Mouse (Mus musculus) heart, postnatal 0 days (tissue): ENCODE measurements around the gene Ogfrl1. TPM values are rescaled to one million over a fixed set of nuclear protein-coding genes. Genes with fewer than 3 reads are reported as not detected.

ENCODE experiments used
- ATAC-seq: fragments of 200-750 bp; cut with Nextera tagmentation; 2 replicates; pipeline ENCODE4 v1.8.0; 2017; ENCODE audit warnings: low read depth, moderate number of reproducible peaks, moderate library complexity; ENCODE audit not compliant: insufficient read depth
- DNase-seq: peaks from one replicate; pipeline ENCODE4 v3.0.0-alpha.2; 2016; ENCODE audit warnings: low spot score
- H3K27ac ChIP-seq: fragments of 300-500 bp; sonication (generic); 2 replicates; pipeline ENCODE4 v1.5.1; 2014; ENCODE audit warnings: low read depth, mild to moderate bottlenecking
- H3K27me3 ChIP-seq: fragments of 300-500 bp; sonication (generic); 2 replicates; pipeline ENCODE4 v1.6.1; 2014; ENCODE audit warnings: low read length, mixed read lengths; ENCODE audit not compliant: control insufficient read depth, insufficient read depth
- H3K36me3 ChIP-seq: fragments of 300-500 bp; sonication (generic); replicated peaks from 2 replicates; pipeline ENCODE4 v1.6.1; 2014; ENCODE audit warnings: low read length, mixed read lengths; ENCODE audit not compliant: control insufficient read depth, insufficient read depth
- H3K4me1 ChIP-seq: fragments of 300-500 bp; sonication (generic); 2 replicates; pipeline ENCODE4 v1.6.1; 2014; ENCODE audit warnings: antibody characterized with exemption; ENCODE audit not compliant: control insufficient read depth, insufficient read depth
- H3K4me2 ChIP-seq: fragments of 300-500 bp; sonication (generic); 2 replicates; pipeline ENCODE4 v1.6.1; 2014; ENCODE audit warnings: low read depth, mild to moderate bottlenecking, low read length, moderate library complexity
- H3K4me3 ChIP-seq: fragments of 300-500 bp; sonication (generic); 2 replicates; pipeline ENCODE4 v1.5.1; 2014; ENCODE audit warnings: low read depth, low read length
- H3K9ac ChIP-seq: fragments of 300-500 bp; sonication (generic); replicated peaks from 2 replicates; pipeline ENCODE4 v1.6.1; 2014; ENCODE audit warnings: low read depth, low read length, mixed read lengths
- H3K9me3 ChIP-seq: fragments of 300-500 bp; sonication (generic); replicated peaks from 2 replicates; pipeline ENCODE4 v1.6.1; 2016; ENCODE audit warnings: low read length; ENCODE audit not compliant: control insufficient read depth
- CTCF ChIP-seq: IDR thresholded peaks from 2 replicates; pipeline ENCODE4 v1.5.1; 2016; ENCODE audit warnings: antibody characterized with exemption, control low read depth, low read depth
- EP300 ChIP-seq: IDR thresholded peaks from 2 replicates; pipeline ENCODE4 v1.6.1; 2016; ENCODE audit warnings: antibody characterized with exemption, low read depth
- WGBS: fragments of 180-500 bp; shearing (Covaris S2); extraction: QIAGEN DNeasy Blood & Tissue Kit; methylation state at CpG from one replicate; pipeline ENCODE4 v1.1.7; 2014; 5-methylcytosine and 5-hydroxymethylcytosine counted together
- polyA plus RNA-seq: library from polyadenylated mRNA; unstranded; fragments of >200 nt; fragmentation: Nextera tagmentation; extraction: Ambion mirVana; gene quantifications from 2 replicates; pipeline ENCODE4 v1.2.1, GENCODE M21; 2015
- total RNA-seq: library from RNA; depleted of rRNA; stranded (reverse); fragments of >200 nt; gene quantifications from 2 replicates; pipeline ENCODE4 v1.2.3, GENCODE M21; 2014; ENCODE audit warnings: low replicate concordance

Gene Ogfrl1
- total and polyA plus RNA-seq, 2 experiments from 2014 or later = 4.1 to 7.4 TPM

- no peak overlapping the region for H3K4me2 ChIP-seq
- H3K9ac ChIP-seq = no peak overlapping the region
- no peak overlapping the region for H3K4me3 ChIP-seq
- no peak for DNase-seq
- H3K9me3 ChIP-seq = no peaks in the 10 kb centered on the region
- no peak overlapping the region for H3K27ac ChIP-seq
- no peaks in the 10 kb centered on the region for H3K36me3 ChIP-seq
- WGBS = 80% methylated on average over 6 of the region's 6 CpGs
- H3K4me1 ChIP-seq = no peaks in the 10 kb centered on the region
- TF ChIP-seq EP300 (no peak), CTCF (no peak)
- no peaks in the 10 kb centered on the region for H3K27me3 ChIP-seq
- no peak for ATAC-seq
These were observed 44.7 kb downstream of the Ogfrl1 start for GRCm38 (mm10) chr1:23352895-23353294.

GRCm38 (mm10) chr1:23351756-23352155 is 45.8 kb downstream of the Ogfrl1 start:
- no peak overlapping the region for H3K27ac ChIP-seq
- ATAC-seq = no peak
- no peak for TF ChIP-seq EP300
- no peak for TF ChIP-seq CTCF
- no peaks in the 10 kb centered on the region for H3K9me3 ChIP-seq
- H3K9ac ChIP-seq = no peak overlapping the region
- WGBS = 35% methylated on average over 4 of the region's 4 CpGs
- no peak for DNase-seq
- H3K4me3 ChIP-seq = no peak overlapping the region
- H3K36me3 ChIP-seq = no peaks in the 10 kb centered on the region
- no peaks in the 10 kb centered on the region for H3K4me1 ChIP-seq
- no peak overlapping the region for H3K4me2 ChIP-seq
- H3K27me3 ChIP-seq = no peaks in the 10 kb centered on the region

DNA sequence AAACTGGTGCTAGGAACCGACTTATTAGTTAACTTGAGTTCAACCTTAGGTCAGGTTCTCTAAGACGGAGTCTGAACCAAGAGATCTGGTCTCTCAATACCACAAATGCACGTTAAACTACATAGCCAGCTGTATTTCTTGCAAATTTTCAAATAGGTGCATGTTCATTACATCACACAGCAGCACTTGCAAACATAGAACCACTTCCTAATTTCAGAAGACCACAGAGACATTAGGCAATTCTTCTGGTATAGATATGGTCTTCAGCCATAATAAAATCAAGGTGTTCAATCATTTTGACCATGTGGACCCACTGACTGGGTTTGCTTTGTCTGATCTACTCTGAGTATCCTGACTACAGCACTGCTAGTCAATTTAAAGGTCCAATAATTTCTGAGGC is 51.9 kb downstream of the Ogfrl1 start:
- Histone ChIP-seq H3K4me2 (no peak overlapping the region), H3K9me3 (no peaks in the 10 kb centered on the region), H3K9ac (no peak overlapping the region), H3K4me3 (no peak overlapping the region), H3K27ac (no peak overlapping the region), H3K36me3 (no peaks in the 10 kb centered on the region), H3K27me3 (no peaks in the 10 kb centered on the region), H3K4me1 (no peaks in the 10 kb centered on the region)
- 67% methylated on average over 3 of the region's 3 CpGs for WGBS
- ATAC-seq (no peak), DNase-seq (no peak)
- no peak for TF ChIP-seq EP300
- TF ChIP-seq CTCF = no peak

DNA sequence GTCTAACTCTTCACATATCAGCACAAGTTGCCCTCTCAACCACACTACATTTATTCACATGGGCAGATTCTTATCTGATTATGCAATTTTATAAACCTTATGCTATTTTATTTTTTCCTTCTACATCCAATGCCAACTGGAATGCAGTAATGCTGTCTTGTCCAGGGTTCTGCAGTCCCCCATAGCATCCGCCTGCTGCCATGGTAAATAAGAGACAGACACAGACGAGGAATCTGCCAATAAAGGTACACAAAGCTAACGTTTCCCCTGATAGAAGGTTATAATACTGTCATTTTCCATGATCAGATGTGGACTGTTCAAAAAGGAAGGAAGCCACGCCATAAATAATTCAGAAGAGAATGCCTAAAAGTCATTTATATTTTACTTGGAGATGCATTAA is 54.7 kb downstream of the Ogfrl1 start:
- Histone ChIP-seq H3K4me1 (no peaks in the 10 kb centered on the region), H3K9ac (no peak overlapping the region), H3K36me3 (no peaks in the 10 kb centered on the region), H3K9me3 (no peaks in the 10 kb centered on the region), H3K4me2 (no peak overlapping the region), H3K27me3 (no peaks in the 10 kb centered on the region), H3K4me3 (no peak overlapping the region), H3K27ac (no peak overlapping the region)
- TF ChIP-seq EP300 = no peak
- TF ChIP-seq CTCF = no peak
- WGBS = 64% methylated on average over 4 of the region's 4 CpGs
- DNase-seq (no peak), ATAC-seq (no peak)

- H3K4me1 ChIP-seq = no peaks in the 10 kb centered on the region
- ATAC-seq = no peak
- no peak overlapping the region for H3K4me2 ChIP-seq
- TF ChIP-seq CTCF = no peak
- TF ChIP-seq EP300 = no peak
- no peak overlapping the region for H3K4me3 ChIP-seq
- no peak for DNase-seq
- no peaks in the 10 kb centered on the region for H3K36me3 ChIP-seq
- no peaks in the 10 kb centered on the region for H3K27me3 ChIP-seq
- WGBS = 72% methylated on average over 3 of the region's 3 CpGs
- H3K9me3 ChIP-seq = no peaks in the 10 kb centered on the region
- no peak overlapping the region for H3K27ac ChIP-seq
- H3K9ac ChIP-seq = no peak overlapping the region
These were observed 55.3 kb downstream of the Ogfrl1 start for GRCm38 (mm10) chr1:23342224-23342623.

GRCm38 (mm10) chr1:23335726-23336363 is 61.7 kb downstream of the Ogfrl1 start:
- H3K27ac ChIP-seq = no peak overlapping the region

More at GRCm38 (mm10) chr1:23335726-23336363, 61.7 kb downstream of the Ogfrl1 start:
- DNase-seq (no peak), ATAC-seq (no peak)
- no peak overlapping the region for H3K4me3 ChIP-seq
- WGBS = 82% methylated on average over 13 of the region's 13 CpGs
- no peaks in the 10 kb centered on the region for H3K4me1 ChIP-seq
- no peaks in the 10 kb centered on the region for H3K36me3 ChIP-seq
- no peak overlapping the region for H3K9ac ChIP-seq
- TF ChIP-seq EP300 = no peak
- TF ChIP-seq CTCF = no peak
- no peaks in the 10 kb centered on the region for H3K9me3 ChIP-seq
- no peaks in the 10 kb centered on the region for H3K27me3 ChIP-seq
- H3K4me2 ChIP-seq = no peak overlapping the region
